Mouse (Mus musculus) regulatory T cell (primary cell): ENCODE results near the gene Klk1.
"Not testable (repeated sequence)": the region's sequence is repeated elsewhere in the genome, so short reads cannot be mapped to it uniquely, and the experiment has no call there.

ENCODE experiments used
- in situ Hi-C: fragments of 300-600 bp; cut with MboI, MseI; formaldehyde crosslinking; loops from one replicate; pipeline ENCODE4 v1.15.1; 2025; ENCODE audit warnings: high pct_unique_total_duplicates

Klk1 gene

GRCm38 (mm10) chr7:44225076-44225475 lies at the start of gene Klk1:
Gene Klk1, plus strand, starts transcription at chr7:44225360.
- in situ Hi-C loops = no loop called here

DNA sequence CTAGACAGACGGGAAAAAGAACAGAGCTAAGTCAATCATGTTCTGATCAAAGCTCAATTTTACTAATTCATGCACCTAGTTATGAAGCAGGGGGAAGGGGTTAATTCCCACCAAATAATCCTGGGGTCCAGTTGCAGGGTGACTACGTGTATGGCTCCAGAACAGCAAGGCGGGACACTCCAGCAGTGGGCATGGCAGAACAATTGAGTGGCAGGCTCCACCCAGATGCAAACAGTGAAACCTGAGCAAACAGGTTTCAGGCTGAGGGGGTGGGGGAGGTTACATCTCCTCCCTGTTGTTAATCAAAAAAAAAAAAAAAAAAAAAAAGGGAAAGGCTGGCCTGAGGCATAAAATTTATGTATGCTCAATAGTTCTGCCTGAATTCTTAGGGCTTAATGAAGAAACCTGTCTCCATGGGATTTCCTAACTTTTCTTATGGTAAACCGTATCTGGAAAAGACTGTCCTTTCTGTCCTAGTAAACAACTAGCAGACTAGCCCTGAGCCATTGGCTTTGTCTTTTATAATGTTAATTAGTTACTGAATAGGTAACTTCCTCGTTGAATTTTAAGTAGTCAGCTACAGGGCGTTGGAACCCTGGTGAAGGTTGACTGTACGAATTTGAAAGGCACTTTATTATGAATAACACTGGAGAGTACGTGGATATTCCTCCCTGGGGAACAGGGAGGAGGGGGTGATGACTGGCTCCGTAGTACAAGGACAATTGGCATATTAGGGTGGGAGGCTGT lies 45.7 kb upstream of the Klk1 start:
- in situ Hi-C loops = loop anchor here (5.0 kb wide), 1 partner anchor 57 kb away; no protein-coding TSS in a partner anchor

DNA sequence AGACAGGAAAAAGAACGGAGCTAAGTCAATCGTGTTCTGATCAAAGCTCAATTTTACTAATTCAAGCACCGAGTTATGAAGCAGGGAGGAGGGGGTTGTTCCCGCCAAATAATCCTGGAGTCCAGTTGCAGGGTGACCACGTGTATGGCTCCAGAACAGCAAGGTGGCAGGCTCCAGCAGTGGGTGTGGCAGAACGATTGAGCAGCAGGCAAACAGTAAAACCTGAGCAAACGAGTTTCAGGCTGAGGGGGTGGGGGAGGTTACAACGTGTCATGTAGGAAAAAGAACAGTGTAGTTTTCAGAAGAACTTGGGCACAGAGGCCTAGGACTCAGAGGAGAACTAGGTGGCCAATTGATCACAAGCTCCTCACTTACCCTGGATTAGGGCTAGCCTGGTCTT lies 38.6 kb upstream of the Klk1 start:
- in situ Hi-C loops = not testable (repeated sequence)

GRCm38 (mm10) chr7:44187936-44188335 lies 37.2 kb upstream of the Klk1 start, which contains the start of gene Klk1b24:
Gene Klk1b24, plus strand, starts transcription at chr7:44188236.
- in situ Hi-C loops = not testable (repeated sequence)

- in situ Hi-C loops = not testable (repeated sequence)
These were observed 31.7 kb upstream of the Klk1 start for GRCm38 (mm10) chr7:44193466-44193865.

GRCm38 (mm10) chr7:44197891-44198290 lies 27.3 kb upstream of the Klk1 start, which contains the start of gene Klk1b3:
Gene Klk1b3, plus strand, starts transcription at chr7:44198191.
- in situ Hi-C loops = no loop called here

DNA sequence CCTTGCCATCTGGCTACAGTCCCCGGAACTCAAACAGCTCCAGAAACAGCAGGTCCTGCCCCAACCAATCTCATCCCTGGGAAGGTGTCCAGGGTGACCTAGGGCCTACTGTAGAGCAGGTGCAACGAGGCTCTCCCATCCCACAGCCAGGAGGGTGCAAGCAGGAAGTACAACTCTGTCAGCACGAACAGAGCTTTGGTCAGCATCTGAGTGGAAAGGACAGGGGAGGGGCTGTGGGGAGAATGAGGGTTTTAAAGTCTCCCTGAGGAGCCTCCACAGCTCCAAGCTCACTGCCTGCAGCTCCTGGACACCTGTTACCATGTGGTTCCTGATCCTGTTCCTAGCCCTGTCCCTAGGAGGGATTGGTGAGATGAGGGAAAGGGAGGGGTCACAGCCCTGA lies 18.0 kb upstream of the Klk1 start, which contains the start of gene Klk1b4:
Gene Klk1b4 (plus strand): TSS at position 301 of the 400 bp plus-strand sequence.
- in situ Hi-C loops = not testable (repeated sequence)

- in situ Hi-C loops = no loop called here
These were observed 16.9 kb upstream of the Klk1 start for GRCm38 (mm10) chr7:44208307-44208706.

- in situ Hi-C loops = no loop called here
These were observed 9.5 kb upstream of the Klk1 start, which contains the start of gene Klk1b5 for GRCm38 (mm10) chr7:44215645-44216044. Gene Klk1b5, plus strand, starts transcription at chr7:44215945.

DNA sequence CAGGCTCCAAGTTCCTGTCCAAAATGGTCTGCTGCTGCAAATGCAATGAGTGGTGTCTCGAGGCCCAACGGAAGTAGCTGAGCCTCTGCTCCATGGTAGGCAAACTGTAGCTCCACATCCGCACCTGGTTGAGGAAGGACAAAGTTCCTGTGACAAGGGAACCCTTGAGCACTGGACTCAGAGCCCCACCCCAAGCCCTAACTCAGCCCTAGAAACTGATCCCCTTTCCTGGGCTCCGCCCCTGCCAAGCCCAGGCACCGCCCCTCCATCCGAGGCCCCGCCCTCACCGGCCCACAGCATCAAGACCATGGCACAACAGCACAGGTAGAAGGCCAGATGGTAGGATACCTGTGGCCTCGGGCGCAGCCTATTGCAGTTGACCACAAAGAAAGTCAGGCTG lies 3.6 kb upstream of the Klk1 start:
- in situ Hi-C loops = not testable (repeated sequence)

DNA sequence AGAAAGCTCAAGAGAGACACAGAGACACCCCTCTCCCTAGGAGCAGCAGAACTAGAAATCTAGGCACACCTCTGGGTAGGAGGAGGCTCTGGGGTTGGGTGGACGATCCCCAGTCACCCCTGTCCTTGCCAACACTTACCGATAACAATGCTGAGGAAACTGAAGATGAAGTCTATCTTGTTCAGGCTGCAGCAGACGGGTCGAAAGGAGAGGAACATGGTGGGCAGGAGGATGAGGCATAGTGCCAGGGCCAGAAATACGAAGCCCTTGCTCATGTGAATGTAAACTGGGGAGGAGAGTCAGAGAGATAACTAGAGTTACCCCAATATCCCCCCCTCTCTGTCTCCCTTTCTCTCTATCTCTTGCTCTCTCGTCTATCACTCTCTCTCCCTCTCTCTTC lies 2.8 kb upstream of the Klk1 start:
- in situ Hi-C loops = not testable (repeated sequence)

GRCm38 (mm10) chr7:44235909-44236308 lies 10.7 kb downstream of the Klk1 start, which contains the start of gene Gm36864:
Gene Gm36864, plus strand, starts transcription at chr7:44236177.
- in situ Hi-C loops = no loop called here

DNA sequence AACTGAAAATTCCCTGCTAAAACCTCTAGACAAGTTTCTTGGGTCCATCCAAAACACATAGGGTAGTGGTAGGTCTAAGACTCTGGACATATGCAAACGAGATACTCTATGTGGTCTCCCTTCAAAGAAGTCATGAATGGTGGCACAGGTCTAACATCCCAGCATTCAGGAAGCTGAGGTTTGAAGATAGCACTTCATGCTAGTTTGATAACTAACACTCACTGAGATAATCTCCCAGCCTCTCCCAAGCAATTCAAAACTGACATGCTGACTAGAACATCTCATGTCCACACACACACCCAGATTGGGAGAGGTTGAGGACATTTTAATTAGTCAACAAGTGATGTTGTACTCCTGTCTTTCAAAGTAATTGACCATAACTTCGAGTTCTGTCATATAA lies 14.8 kb downstream of the Klk1 start:
- in situ Hi-C loops = loop anchor here (10.0 kb wide), 1 partner anchor 565 kb away; the partner anchor contains the start of gene Ctu1

GRCm38 (mm10) chr7:44240712-44241111 lies 15.6 kb downstream of the Klk1 start:
- in situ Hi-C loops = loop anchor here (10.0 kb wide), 1 partner anchor 566 kb away; the partner anchor contains the start of gene Ctu1

- in situ Hi-C loops = loop anchor here (10.0 kb wide), 1 partner anchor 566 kb away; the partner anchor contains the start of gene Ctu1
These were observed 16.0 kb downstream of the Klk1 start for GRCm38 (mm10) chr7:44241163-44241562.

GRCm38 (mm10) chr7:44244080-44244479 lies 18.9 kb downstream of the Klk1 start:
- in situ Hi-C loops = loop anchor here (10.0 kb wide), 1 partner anchor 569 kb away; the partner anchor contains the start of gene Ctu1

DNA sequence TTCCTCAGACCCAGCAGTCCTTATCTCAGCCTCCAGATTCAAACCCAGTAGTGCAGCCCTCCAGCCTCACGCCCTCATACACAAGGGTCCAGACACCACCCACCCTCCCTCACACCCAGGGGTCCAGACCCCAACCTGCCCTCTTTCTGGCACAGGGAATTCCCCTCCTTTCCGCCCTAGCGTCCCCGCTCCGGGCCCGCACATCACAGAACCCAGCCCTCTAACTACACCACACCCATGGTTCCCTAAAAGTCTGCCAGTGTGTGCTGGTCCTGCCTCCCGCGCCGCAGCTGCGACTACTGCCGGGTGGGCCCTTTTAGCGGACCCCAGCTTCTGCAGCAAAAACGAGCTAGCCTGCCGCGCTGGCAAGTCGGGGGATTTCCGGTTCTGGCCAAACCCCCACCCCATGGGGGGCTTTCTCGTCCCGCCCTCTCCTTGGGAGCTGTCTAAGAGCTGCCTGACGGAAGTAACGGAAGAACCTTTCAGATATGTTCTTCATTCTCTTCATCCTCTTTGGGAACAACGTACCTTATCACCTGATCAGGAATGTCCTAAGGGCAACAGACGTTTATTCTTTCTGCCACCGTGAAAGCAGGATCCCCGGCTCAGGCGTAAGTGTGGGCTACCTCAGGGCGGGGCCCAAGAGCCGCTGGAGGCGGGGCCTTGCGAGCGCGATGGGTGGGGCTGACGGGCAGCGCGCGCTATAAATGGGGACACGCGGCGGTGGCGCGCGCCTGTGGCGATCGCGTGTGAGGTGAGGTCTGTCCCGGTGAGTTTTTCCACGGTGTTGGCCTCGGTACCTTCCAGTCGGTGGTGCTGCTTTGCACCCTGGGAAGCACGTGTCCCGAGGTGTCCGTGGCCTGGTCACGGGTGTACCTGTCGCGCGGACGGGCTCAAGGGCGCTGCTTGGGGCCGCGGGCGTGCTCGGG lies 21.2 kb downstream of the Klk1 start, which contains the start of the genes 1700028J19Rik and 2410002F23Rik:
Gene 1700028J19Rik (minus strand): TSS at position 641 of the 929 bp plus-strand sequence.
Gene 2410002F23Rik (plus strand): TSS at position 668 of the 929 bp plus-strand sequence.
- in situ Hi-C loops = loop anchor here (10.0 kb wide), 1 partner anchor 572 kb away; the partner anchor contains the start of gene Ctu1

DNA sequence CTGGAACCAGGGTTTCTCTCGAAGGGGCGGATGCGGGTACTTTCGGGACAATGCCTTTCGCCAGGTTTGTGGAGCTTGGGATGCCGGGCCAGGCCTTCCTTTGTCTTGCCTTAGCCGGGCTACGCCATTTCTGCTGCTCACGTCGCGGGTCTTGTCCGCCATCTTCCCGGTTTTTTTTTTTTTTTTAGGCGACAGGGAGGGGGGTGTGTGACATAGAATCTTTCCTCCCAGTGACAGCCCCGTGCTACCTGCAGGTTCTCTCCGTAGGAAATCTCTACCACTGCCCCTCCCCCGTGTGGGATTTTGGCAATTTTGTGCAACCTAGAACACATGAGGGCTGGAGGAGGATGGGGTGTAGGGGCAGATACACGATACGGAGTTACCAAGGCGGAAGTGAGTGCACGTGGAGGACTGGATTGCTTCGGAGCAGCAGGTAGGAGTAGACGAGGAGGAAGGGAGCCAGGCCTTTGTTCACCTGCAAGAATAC lies 21.9 kb downstream of the Klk1 start:
- in situ Hi-C loops = loop anchor here (10.0 kb wide), 1 partner anchor 572 kb away; the partner anchor contains the start of gene Ctu1

- in situ Hi-C loops = loop anchor here (10.0 kb wide), 1 partner anchor 573 kb away; the partner anchor contains the start of gene Ctu1
These were observed 22.8 kb downstream of the Klk1 start for GRCm38 (mm10) chr7:44247971-44248370.

DNA sequence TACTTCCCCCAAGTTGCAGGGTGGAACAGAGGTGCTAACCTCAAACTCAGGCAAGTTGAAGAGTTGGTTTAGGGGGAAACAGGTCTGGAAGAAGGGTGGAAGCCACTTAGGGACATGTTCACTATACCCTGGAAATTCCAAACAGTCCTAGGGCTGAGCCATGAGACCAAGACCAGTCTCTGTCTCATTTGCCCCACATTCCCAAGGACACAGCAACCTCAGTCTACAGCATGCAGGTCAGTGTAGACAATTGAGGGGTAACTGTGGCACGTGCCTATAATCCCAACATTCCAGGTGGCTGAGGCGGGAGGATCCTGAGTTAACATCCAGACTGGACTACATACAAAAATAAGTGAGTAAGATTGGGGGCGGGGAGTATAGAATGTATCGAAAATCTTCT lies 24.1 kb downstream of the Klk1 start:
- in situ Hi-C loops = loop anchor here (10.0 kb wide), 1 partner anchor 574 kb away; the partner anchor contains the start of gene Ctu1

- in situ Hi-C loops = loop anchor here (10.0 kb wide), 1 partner anchor 1264 kb away; the partner anchor contains the start of gene Nucb1
These were observed 25.6 kb downstream of the Klk1 start for GRCm38 (mm10) chr7:44250732-44251275.
